In the genomic region with DNA sequence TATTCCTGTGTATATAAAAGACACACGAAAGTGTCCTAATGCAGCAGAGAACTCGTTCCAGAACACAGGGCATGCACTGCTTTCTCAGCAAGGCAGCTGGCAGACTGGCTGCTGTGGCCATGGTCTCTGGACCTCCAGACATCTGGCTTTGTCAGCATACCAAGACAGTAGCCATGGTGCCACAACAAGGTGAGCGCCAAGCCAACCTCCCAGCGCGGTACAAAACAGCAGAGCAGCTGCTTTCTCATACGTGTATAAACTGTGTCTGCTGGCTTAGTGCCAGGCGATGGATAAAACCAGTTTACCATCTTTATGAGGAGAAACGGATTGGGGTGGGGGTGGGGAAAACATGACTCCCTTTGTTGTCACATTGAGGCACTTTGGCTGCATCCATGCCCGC, we compare ENCODE assay signal across 16 mouse cellular contexts. TPM values are rescaled to one million over a fixed set of nuclear protein-coding genes. Genes with fewer than 3 reads are reported as not detected.
DNase-seq lines count a peak whose midpoint lies in the region; ATAC-seq lines count a peak whose summit lies in the region.
"Had no signal": no experiment of that assay in that cellular context is flagged by ENCODE, and none has a peak within 500 bp of the region (broad histone marks: within the 10 kb centered on the region; RNA-seq: fewer than 3 reads in every experiment).

No protein-coding gene starts in this region.

- no peak for DNase-seq in forebrain, embryonic 10.5 days (ENCODE audit: extremely low spot score, low spot score)
- DNase-seq in forebrain, embryonic 11.5 days (ENCODE audit: low spot score): no peak
- DNase-seq in kidney, adult 9 months: peak; percentile 60
- peak; percentile 60 for DNase-seq in midbrain, embryonic 14.5 days
- DNase-seq in kidney, postnatal 25 days: peak; percentile 51 to 75
- DNase-seq: cerebellum, adult 9-11 months; right cerebral cortex, postnatal 14 days; thymus, postnatal 14 days had no signal

- H3K9me3 ChIP-seq in forebrain, embryonic 10.5 days: no peaks in the 10 kb centered on the region
- H3K9me3 ChIP-seq in forebrain, embryonic 11.5 days (ENCODE audit: control insufficient read depth, low read length): no peaks in the 10 kb centered on the region
- H3K9me3 ChIP-seq in kidney, embryonic 14.5 days (ENCODE audit: control insufficient read depth, low read length): no peaks in the 10 kb centered on the region
- 0 out of 2 replicates have a peak, but pooled peaks cover 2% of the 10 kb centered on the region for H3K9me3 ChIP-seq in midbrain, embryonic 14.5 days (ENCODE audit: control insufficient read depth, low read length)
- H3K9me3 ChIP-seq in midbrain, embryonic 15.5 days: no peaks in the 10 kb centered on the region
- no peaks in the 10 kb centered on the region for H3K9me3 ChIP-seq in heart, embryonic 11.5 days (replicated peaks; ENCODE audit: control insufficient read depth, low read length)
- H3K9me3 ChIP-seq: heart, embryonic 12.5 days; stomach, embryonic 15.5 days had no signal

- H3K4me2 ChIP-seq in forebrain, embryonic 11.5 days (ENCODE audit: low read depth, low read length, severe bottlenecking): no peak overlapping the region
- no peak overlapping the region for H3K4me2 ChIP-seq in kidney, embryonic 14.5 days (replicated peaks; ENCODE audit: low read depth, low read length)
- no peak overlapping the region for H3K4me2 ChIP-seq in midbrain, embryonic 14.5 days (ENCODE audit: low read length)
- no peak overlapping the region for H3K4me2 ChIP-seq in midbrain, embryonic 15.5 days
- no peak overlapping the region for H3K4me2 ChIP-seq in heart, embryonic 11.5 days
- H3K4me2 ChIP-seq: heart, embryonic 12.5 days; stomach, embryonic 15.5 days had no signal

- ATAC-seq in forebrain, embryonic 11.5 days (replicated peaks; ENCODE audit: low FRiP score): no peak
- no peak for ATAC-seq in kidney, embryonic 14.5 days (ENCODE audit: low FRiP score, low TSS enrichment)
- no peak for ATAC-seq in midbrain, embryonic 14.5 days (ENCODE audit: low FRiP score, low TSS enrichment)
- ATAC-seq in midbrain, embryonic 15.5 days (replicated peaks): no peak
- ATAC-seq in heart, embryonic 11.5 days (replicated peaks; ENCODE audit: insufficient number of reproducible peaks, low FRiP score, low TSS enrichment): no peak
- ATAC-seq: forebrain, embryonic 16.5 days had no signal

- H3K27me3 ChIP-seq in forebrain, embryonic 10.5 days (ENCODE audit: poor library complexity, severe bottlenecking): 0 out of 2 replicates have a peak, but pooled peaks cover 9% of the 10 kb centered on the region
- no peaks in the 10 kb centered on the region for H3K27me3 ChIP-seq in forebrain, embryonic 11.5 days (ENCODE audit: control insufficient read depth, insufficient read depth, low read length)
- no peaks in the 10 kb centered on the region for H3K27me3 ChIP-seq in kidney, embryonic 14.5 days (ENCODE audit: control insufficient read depth, insufficient read depth, low read length)
- no peaks in the 10 kb centered on the region for H3K27me3 ChIP-seq in midbrain, embryonic 14.5 days (ENCODE audit: control insufficient read depth, insufficient read depth, low read length)
- no peaks in the 10 kb centered on the region for H3K27me3 ChIP-seq in midbrain, embryonic 15.5 days (replicated peaks)
- H3K27me3 ChIP-seq in heart, embryonic 11.5 days (ENCODE audit: control insufficient read depth, insufficient read depth, low read length): no peaks in the 10 kb centered on the region
- H3K27me3 ChIP-seq: heart, embryonic 12.5 days; stomach, embryonic 15.5 days had no signal

- H3K4me3 ChIP-seq in forebrain, embryonic 10.5 days: no peak overlapping the region
- H3K4me3 ChIP-seq in forebrain, embryonic 11.5 days (ENCODE audit: low read depth, low read length): no peak overlapping the region
- H3K4me3 ChIP-seq in kidney, embryonic 14.5 days (ENCODE audit: low read length): no peak overlapping the region
- H3K4me3 ChIP-seq in midbrain, embryonic 14.5 days (replicated peaks; ENCODE audit: low read depth, low read length): no peak overlapping the region
- no peak overlapping the region for H3K4me3 ChIP-seq in midbrain, embryonic 15.5 days
- no peak overlapping the region for H3K4me3 ChIP-seq in heart, embryonic 11.5 days (ENCODE audit: low read depth, low read length)
- H3K4me3 ChIP-seq: heart, embryonic 12.5 days; myocyte; stomach, embryonic 15.5 days had no signal

- WGBS in forebrain, embryonic 10.5 days: 95% methylated on average over 9 of the region's 9 CpGs
- 84% methylated on average over 9 of the region's 9 CpGs for WGBS in forebrain, embryonic 11.5 days
- WGBS in kidney, embryonic 14.5 days: 80% methylated on average over 9 of the region's 9 CpGs
- WGBS in midbrain, embryonic 14.5 days: 60% methylated on average over 9 of the region's 9 CpGs
- 58% methylated on average over 9 of the region's 9 CpGs for WGBS in midbrain, embryonic 15.5 days
- WGBS in heart, embryonic 11.5 days (ENCODE audit: insufficient replicate concordance): 82% methylated on average over 9 of the region's 9 CpGs

- H3K4me1 ChIP-seq in forebrain, embryonic 10.5 days: peaks cover 30% of the 10 kb centered on the region
- peaks cover 12% of the 10 kb centered on the region; the same call in 1 of the 2 replicates for H3K4me1 ChIP-seq in forebrain, embryonic 11.5 days (replicated peaks; ENCODE audit: control insufficient read depth, insufficient read depth, low read length)
- H3K4me1 ChIP-seq in kidney, embryonic 14.5 days (ENCODE audit: control insufficient read depth, insufficient read depth, low read length): peaks cover 21% of the 10 kb centered on the region
- peaks cover 5% of the 10 kb centered on the region for H3K4me1 ChIP-seq in midbrain, embryonic 14.5 days (ENCODE audit: control insufficient read depth, insufficient read depth, low read length)
- H3K4me1 ChIP-seq in midbrain, embryonic 15.5 days: peaks cover 10% of the 10 kb centered on the region
- H3K4me1 ChIP-seq in heart, embryonic 11.5 days (ENCODE audit: control insufficient read depth, insufficient read depth, low read length): 0 out of 2 replicates have a peak, but pooled peaks cover 6% of the 10 kb centered on the region
- H3K4me1 ChIP-seq: stomach, embryonic 15.5 days had no signal

- no peak overlapping the region for H3K9ac ChIP-seq in forebrain, embryonic 11.5 days (ENCODE audit: low read length)
- H3K9ac ChIP-seq in kidney, embryonic 14.5 days (ENCODE audit: low read depth, low read length): no peak overlapping the region
- no peak overlapping the region for H3K9ac ChIP-seq in midbrain, embryonic 14.5 days (replicated peaks; ENCODE audit: low read length)
- no peak overlapping the region for H3K9ac ChIP-seq in midbrain, embryonic 15.5 days
- no peak overlapping the region for H3K9ac ChIP-seq in heart, embryonic 11.5 days (ENCODE audit: low read depth, low read length)
- H3K9ac ChIP-seq: heart, embryonic 12.5 days; liver, embryonic 14.5 days; stomach, embryonic 15.5 days had no signal

- no peaks in the 10 kb centered on the region for H3K36me3 ChIP-seq in forebrain, embryonic 10.5 days (replicated peaks)
- H3K36me3 ChIP-seq in forebrain, embryonic 11.5 days (ENCODE audit: control insufficient read depth, insufficient read depth, low read length): no peaks in the 10 kb centered on the region
- no peaks in the 10 kb centered on the region for H3K36me3 ChIP-seq in kidney, embryonic 14.5 days (ENCODE audit: control insufficient read depth, insufficient read depth, low read length)
- H3K36me3 ChIP-seq in midbrain, embryonic 14.5 days (ENCODE audit: control insufficient read depth, insufficient read depth, low read length): no peaks in the 10 kb centered on the region
- no peaks in the 10 kb centered on the region for H3K36me3 ChIP-seq in midbrain, embryonic 15.5 days (replicated peaks)
- no peaks in the 10 kb centered on the region for H3K36me3 ChIP-seq in heart, embryonic 11.5 days (ENCODE audit: control insufficient read depth, insufficient read depth, low read length)
- H3K36me3 ChIP-seq: heart, embryonic 12.5 days; stomach, embryonic 15.5 days had no signal

- H3K27ac ChIP-seq in forebrain, embryonic 10.5 days: 0 out of 2 replicates have a peak overlapping the region, but pooled peaks have one; percentile 6
- H3K27ac ChIP-seq in forebrain, embryonic 11.5 days (ENCODE audit: low read depth, low read length): no peak overlapping the region
- no peak overlapping the region for H3K27ac ChIP-seq in kidney, embryonic 14.5 days (ENCODE audit: low read depth, low read length)
- no peak overlapping the region for H3K27ac ChIP-seq in midbrain, embryonic 14.5 days (replicated peaks; ENCODE audit: low read depth, low read length)
- no peak overlapping the region for H3K27ac ChIP-seq in midbrain, embryonic 15.5 days
- H3K27ac ChIP-seq in heart, embryonic 11.5 days (ENCODE audit: low read depth, low read length): no peak overlapping the region
- H3K27ac ChIP-seq: liver, embryonic 14.5 days; stomach, embryonic 15.5 days had no signal

RNA-seq across cellular contexts. Expression of gene Cdkl1, which starts 25.5 kb away (rescaled TPM):
- 0.44 and 1.1 TPM in 2 replicates for polyA plus RNA-seq in forebrain, embryonic 10.5 days (2016; fragmentation: Nextera tagmentation; extraction: Ambion mirVana)
- polyA plus RNA-seq in forebrain, embryonic 11.5 days (2014; fragmentation: Nextera tagmentation; extraction: Ambion mirVana): 0.31 and 0.81 TPM in 2 replicates
- polyA plus RNA-seq in kidney, embryonic 14.5 days (2014; fragmentation: Nextera tagmentation; extraction: Ambion mirVana): 11.6 and 20.7 TPM in 2 replicates
- 7.1 and 11.4 TPM in 2 replicates for polyA plus RNA-seq in midbrain, embryonic 14.5 days (2014; fragmentation: Nextera tagmentation; extraction: Ambion mirVana)
- 8.7 and 10.0 TPM in 2 replicates for polyA plus RNA-seq in midbrain, embryonic 15.5 days (2015; fragmentation: Nextera tagmentation; extraction: Ambion mirVana)
- polyA plus RNA-seq in heart, embryonic 11.5 days (2014; fragmentation: Nextera tagmentation; extraction: Ambion mirVana): 3.8 and 5.2 TPM in 2 replicates

RNA-seq across cellular contexts. Expression of gene Atp5s, which starts 40.8 kb away (rescaled TPM):
- 20.4 and 21.6 TPM in 2 replicates for polyA plus RNA-seq in forebrain, embryonic 10.5 days (2016; fragmentation: Nextera tagmentation; extraction: Ambion mirVana)
- polyA plus RNA-seq in forebrain, embryonic 11.5 days (2014; fragmentation: Nextera tagmentation; extraction: Ambion mirVana): 18.9 and 23.6 TPM in 2 replicates
- polyA plus RNA-seq in kidney, embryonic 14.5 days (2014; fragmentation: Nextera tagmentation; extraction: Ambion mirVana): 29.4 and 37.6 TPM in 2 replicates
- 31.8 and 37.8 TPM in 2 replicates for polyA plus RNA-seq in midbrain, embryonic 14.5 days (2014; fragmentation: Nextera tagmentation; extraction: Ambion mirVana)
- 33.0 and 33.3 TPM in 2 replicates for polyA plus RNA-seq in midbrain, embryonic 15.5 days (2015; fragmentation: Nextera tagmentation; extraction: Ambion mirVana)
- polyA plus RNA-seq in heart, embryonic 11.5 days (2014; fragmentation: Nextera tagmentation; extraction: Ambion mirVana): 30.1 and 35.8 TPM in 2 replicates

RNA-seq across cellular contexts. Expression of gene L2hgdh, which starts 40.9 kb away (rescaled TPM):
- polyA plus RNA-seq in forebrain, embryonic 10.5 days (2016; fragmentation: Nextera tagmentation; extraction: Ambion mirVana): 20.4 and 21.0 TPM in 2 replicates
- polyA plus RNA-seq in forebrain, embryonic 11.5 days (2014; fragmentation: Nextera tagmentation; extraction: Ambion mirVana): 16.3 TPM in 2 replicates
- polyA plus RNA-seq in kidney, embryonic 14.5 days (2014; fragmentation: Nextera tagmentation; extraction: Ambion mirVana): 12.6 and 19.5 TPM in 2 replicates
- polyA plus RNA-seq in midbrain, embryonic 14.5 days (2014; fragmentation: Nextera tagmentation; extraction: Ambion mirVana): 9.8 and 10.8 TPM in 2 replicates
- 14.3 and 14.5 TPM in 2 replicates for polyA plus RNA-seq in midbrain, embryonic 15.5 days (2015; fragmentation: Nextera tagmentation; extraction: Ambion mirVana)
- polyA plus RNA-seq in heart, embryonic 11.5 days (2014; fragmentation: Nextera tagmentation; extraction: Ambion mirVana): 15.2 and 18.0 TPM in 2 replicates

Comparison
In these comparisons a context has a peak if more than half of its experiments do, and no peak if none do; other contexts are left out.
1. DNase-seq: peak in kidney, adult 9 months (single experiment), midbrain, embryonic 14.5 days (single experiment) and kidney, postnatal 25 days (2 of 2); none in forebrain, embryonic 10.5 days (single experiment) and forebrain, embryonic 11.5 days (single experiment).